Mouse (Mus musculus) leukemia stem cell, adult 10-12 weeks (primary cell): ENCODE data around the gene Slc47a1. TPM values are rescaled to one million over a fixed set of nuclear protein-coding genes. Genes with fewer than 3 reads are reported as not detected.

Source experiments
- polyA plus RNA-seq: library from polyadenylated mRNA; stranded (reverse); fragments of >175 nt; gene quantifications from 2 replicates; pipeline ENCODE4 v1.2.3, GENCODE M21; 2012; ENCODE audit warnings: low replicate concordance

Gene Slc47a1
- not detected in 2 replicates for polyA plus RNA-seq

DNA sequence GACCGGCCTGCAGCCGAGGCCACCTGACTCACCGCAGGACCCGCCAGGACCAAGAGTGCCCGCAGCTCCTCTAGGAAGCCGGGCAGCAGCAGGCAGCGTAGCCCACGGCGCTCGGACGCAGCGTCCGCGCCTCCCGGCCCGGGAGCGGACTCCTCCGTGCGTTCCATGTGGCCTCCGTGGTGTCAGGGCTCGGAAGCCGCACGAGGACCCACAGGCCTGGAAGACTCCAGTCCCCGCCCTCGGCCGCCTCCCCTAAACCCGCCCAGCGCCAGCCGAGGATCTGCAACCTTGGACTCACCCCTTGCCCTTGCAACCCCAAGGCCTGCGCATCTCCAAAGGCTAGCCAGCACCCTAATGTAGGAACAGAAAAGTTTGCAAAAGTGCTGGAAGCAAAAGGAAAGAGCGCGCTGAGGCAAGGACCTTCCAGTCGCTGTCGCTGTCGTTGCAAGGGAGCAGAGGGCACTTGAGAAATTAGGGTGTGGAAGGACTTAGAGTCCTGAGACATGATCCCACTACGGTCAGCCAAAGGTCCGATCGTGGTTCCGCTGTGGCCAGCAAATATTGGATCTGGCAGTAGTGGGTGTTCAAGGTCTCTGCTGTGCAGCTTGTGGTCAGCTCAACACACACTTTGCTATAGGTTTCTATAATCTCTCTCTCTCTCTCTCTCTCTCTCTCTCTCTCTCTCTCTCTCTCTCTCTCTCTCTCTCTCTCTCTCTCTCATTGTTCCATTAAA lies at the start of gene Slc47a1:
Slc47a1 (minus strand) TSS at position 465 of the 733 bp plus-strand sequence.

DNA sequence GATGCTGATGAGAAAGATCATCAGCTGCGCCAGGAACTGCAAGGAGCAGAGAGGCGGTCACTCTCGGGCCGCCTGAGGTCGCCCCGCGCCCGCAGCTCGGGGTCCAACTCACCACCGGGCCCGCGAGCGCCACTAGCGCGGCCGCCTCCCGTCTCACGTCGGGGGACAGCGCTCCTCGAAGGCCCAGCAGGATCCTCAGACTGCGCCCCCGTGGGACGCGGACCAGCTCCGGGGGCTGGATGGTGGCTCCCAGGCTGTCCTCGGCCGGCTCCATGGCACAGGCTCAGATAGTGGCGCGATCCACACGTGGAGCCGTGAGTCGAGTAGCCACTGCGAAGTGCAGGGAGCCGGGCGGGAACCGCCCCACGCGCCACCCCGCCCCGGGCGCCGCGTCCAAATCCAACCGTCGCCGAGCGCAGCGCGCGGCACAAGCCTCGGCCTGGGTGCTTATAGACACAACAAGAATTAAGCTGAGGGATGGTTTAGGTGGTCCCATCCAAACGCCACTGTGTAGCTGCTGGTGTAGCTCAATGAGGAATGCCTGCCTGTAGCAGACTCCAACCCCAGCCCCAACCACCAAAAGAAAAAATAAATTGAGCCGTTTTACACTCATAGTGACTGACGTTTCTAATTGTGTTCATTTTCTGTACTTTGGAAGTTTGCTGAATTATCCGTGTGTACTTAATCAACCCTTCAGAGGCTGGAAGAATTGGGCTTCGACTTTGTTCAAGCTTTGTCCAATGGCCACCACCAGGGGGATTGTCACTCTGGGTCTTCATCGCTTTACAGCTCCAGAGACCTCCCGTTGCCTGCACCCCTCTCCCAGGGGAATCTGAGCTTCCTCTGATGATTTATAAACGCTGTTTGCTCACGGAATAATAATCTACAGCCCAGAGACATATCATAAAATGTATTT lies 35.4 kb downstream of the Slc47a1 start, which contains the start of gene Slc47a2:
Slc47a2 (minus strand) TSS at position 356 of the 916 bp plus-strand sequence.

Other genes starting within 250 kb of the Slc47a1 start
- 3.5 and 13.4 TPM in 2 replicates for gene Usp22, start 203.3 kb downstream of the Slc47a1 start, polyA plus RNA-seq
- gene Aldh3a1, start 170.8 kb downstream of the Slc47a1 start, polyA plus RNA-seq, result not detected in 2 replicates
- gene Aldh3a2, start 110.9 kb downstream of the Slc47a1 start, polyA plus RNA-seq, result 5.4 and 6.1 TPM in 2 replicates
- gene Slc47a2, start 35.5 kb downstream of the Slc47a1 start, polyA plus RNA-seq, result not detected in 2 replicates
- gene Rnf112, start 75.8 kb upstream of the Slc47a1 start, polyA plus RNA-seq, result not detected in 2 replicates
- gene Mfap4, start 107.1 kb upstream of the Slc47a1 start, polyA plus RNA-seq, result 0.26 TPM in 1 of 2 replicates, not detected in the other
- 24.2 and 32.0 TPM in 2 replicates for gene Mapk7, start 116.1 kb upstream of the Slc47a1 start, polyA plus RNA-seq
- gene B9d1, start 126.8 kb upstream of the Slc47a1 start, polyA plus RNA-seq, result 1.8 and 4.2 TPM in 2 replicates
- 0.39 and 3.0 TPM in 2 replicates for gene Epn2, start 201.3 kb upstream of the Slc47a1 start, polyA plus RNA-seq